Mouse (Mus musculus) liver, postnatal 0 days (tissue): Measurements from ENCODE around the gene Rapgef5.

Source experiments
- CTCF ChIP-seq: sonication (generic); IDR thresholded peaks from 2 replicates; pipeline ENCODE4 v1.5.1; 2016; ENCODE audit warnings: antibody characterized with exemption, low read depth
- EP300 ChIP-seq: IDR thresholded peaks from 2 replicates; pipeline ENCODE4 v1.6.1; 2016; ENCODE audit warnings: antibody characterized with exemption, low read depth, mild to moderate bottlenecking

DNA sequence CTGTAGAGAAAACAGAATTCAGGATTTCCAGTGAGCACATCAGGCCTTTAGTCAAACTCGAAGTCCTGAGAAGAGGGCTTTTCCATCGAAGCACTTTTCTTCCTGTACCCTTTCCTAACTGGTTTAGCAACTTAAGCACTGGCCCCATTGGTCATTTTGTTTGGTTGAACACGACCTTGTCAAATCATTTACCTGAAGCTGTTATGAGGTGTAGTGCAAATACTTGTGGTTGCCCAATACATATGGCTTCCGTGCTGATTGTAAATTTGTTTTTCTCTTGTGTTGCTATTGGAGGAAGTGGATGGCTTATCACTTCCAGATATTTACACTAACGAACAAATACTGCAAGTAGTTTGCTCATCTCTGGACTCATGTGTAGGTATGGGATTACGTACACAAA lies 29.0 kb downstream of the Rapgef5 start:
- TF ChIP-seq CTCF (no peak), EP300 (no peak)
